Mouse (Mus musculus): ENCODE data around the gene Phc2. TPM values are rescaled to one million over a fixed set of nuclear protein-coding genes. Genes with fewer than 3 reads are reported as not detected.

The Phc2 gene
- total and polyA plus RNA-seq, 2 experiments from 2014 or later, result 52.4 to 93.2 TPM

DNA sequence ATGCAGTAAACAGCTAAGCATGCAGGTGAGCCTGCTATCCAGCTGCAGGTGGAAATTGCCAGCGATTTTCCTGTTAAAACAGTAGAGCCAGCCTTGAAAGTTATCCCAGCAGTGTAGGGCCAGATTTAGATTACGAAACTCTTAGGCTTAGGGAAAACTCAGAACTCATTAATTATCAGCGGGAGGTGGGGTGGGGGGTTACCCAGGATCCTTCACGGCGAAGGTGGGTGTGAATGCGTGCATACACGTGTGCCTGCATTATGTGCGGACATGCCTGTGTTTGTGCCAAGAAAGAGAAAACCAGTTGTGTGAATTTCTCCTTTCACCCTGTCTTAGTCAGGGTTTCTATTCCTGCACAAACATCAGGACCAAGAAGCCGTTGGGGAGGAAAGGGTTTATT, 62.2 kb downstream of the Phc2 start:
- Histone ChIP-seq H3K9ac (no peak overlapping the region), H3K4me3 (ENCODE audit: low read depth, low read length) (no peak overlapping the region), H3K4me2 (ENCODE audit: low read depth) (no peak overlapping the region), H3K27me3 (ENCODE audit: insufficient read depth, low read length) (no peaks in the 10 kb centered on the region), H3K4me1 (ENCODE audit: insufficient read depth) (peaks cover 26% of the 10 kb centered on the region), H3K9me3 (ENCODE audit: low read length) (no peaks in the 10 kb centered on the region), H3K36me3 (ENCODE audit: insufficient read depth) (0 out of 2 replicates have a peak, but pooled peaks cover 7% of the 10 kb centered on the region), H3K27ac (ENCODE audit: low read depth, low read length) (peak overlapping the region; percentile 90)
- WGBS, result 19% methylated on average over 9 of the region's 9 CpGs
- DNase-seq (no peak), ATAC-seq (no peak)
- no peak for TF ChIP-seq CTCF (IDR thresholded peaks at IDR 0.05; ENCODE audit: low read depth)

GRCm38 (mm10) chr4:128720110-128720509, 65.6 kb downstream of the Phc2 start:
- Histone ChIP-seq H3K9me3 (ENCODE audit: low read length) (no peaks in the 10 kb centered on the region), H3K4me2 (ENCODE audit: low read depth) (no peak overlapping the region), H3K9ac (no peak overlapping the region), H3K4me1 (ENCODE audit: insufficient read depth) (peaks cover 22% of the 10 kb centered on the region), H3K27me3 (ENCODE audit: insufficient read depth, low read length) (no peaks in the 10 kb centered on the region), H3K36me3 (ENCODE audit: insufficient read depth) (0 out of 2 replicates have a peak, but pooled peaks cover 10% of the 10 kb centered on the region), H3K27ac (ENCODE audit: low read depth, low read length) (peak overlapping the region; percentile 62), H3K4me3 (ENCODE audit: low read depth, low read length) (no peak overlapping the region)
- TF ChIP-seq CTCF (IDR thresholded peaks at IDR 0.05; ENCODE audit: low read depth), result peak; percentile 25; the same call in 1 of the 2 replicates
- ATAC-seq (peak; percentile 34), DNase-seq (peak; percentile 75)
- 9% methylated on average over 5 of the region's 5 CpGs for WGBS

GRCm38 (mm10) chr4:128721061-128721648, 66.7 kb downstream of the Phc2 start:
- TF ChIP-seq CTCF (IDR thresholded peaks at IDR 0.05; ENCODE audit: low read depth), result no peak
- Histone ChIP-seq H3K27me3 (ENCODE audit: insufficient read depth, low read length) (no peaks in the 10 kb centered on the region), H3K9me3 (ENCODE audit: low read length) (no peaks in the 10 kb centered on the region), H3K4me3 (ENCODE audit: low read depth, low read length) (no peak overlapping the region), H3K27ac (ENCODE audit: low read depth, low read length) (no peak overlapping the region), H3K9ac (no peak overlapping the region), H3K36me3 (ENCODE audit: insufficient read depth) (0 out of 2 replicates have a peak, but pooled peaks cover 10% of the 10 kb centered on the region), H3K4me1 (ENCODE audit: insufficient read depth) (peaks cover 11% of the 10 kb centered on the region), H3K4me2 (ENCODE audit: low read depth) (no peak overlapping the region)
- DNase-seq, result no peak
- ATAC-seq, result no peak
- WGBS, result 54% methylated on average over 9 of the region's 9 CpGs

DNA sequence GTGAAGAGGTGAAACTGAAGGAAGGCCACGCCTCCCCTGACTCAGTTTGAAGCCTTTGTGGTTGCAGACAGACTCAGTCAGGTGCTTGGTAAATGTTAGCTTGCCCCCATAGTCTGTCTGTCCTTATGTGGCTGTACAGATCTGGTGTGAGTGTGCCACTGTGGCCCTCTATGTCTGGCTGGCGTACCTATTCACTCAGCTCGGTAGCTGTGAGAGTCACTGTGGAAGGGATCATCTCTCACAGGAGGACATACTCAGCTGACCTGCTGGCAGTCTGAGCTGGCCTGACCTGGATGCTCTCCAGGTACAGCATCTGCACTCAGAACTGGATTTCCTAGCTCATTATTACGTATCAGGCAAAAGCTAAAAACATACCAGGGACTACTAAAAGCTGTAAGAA, 67.3 kb downstream of the Phc2 start:
- Histone ChIP-seq H3K4me3 (ENCODE audit: low read depth, low read length) (no peak overlapping the region), H3K9ac (no peak overlapping the region)

GRCm38 (mm10) chr4:128722932-128723331, 68.4 kb downstream of the Phc2 start:
- 0 out of 2 replicates have a peak, but pooled peaks cover 6% of the 10 kb centered on the region for H3K36me3 ChIP-seq (ENCODE audit: insufficient read depth)
- no peak for TF ChIP-seq CTCF (IDR thresholded peaks at IDR 0.05; ENCODE audit: low read depth)
- ATAC-seq, result no peak

More for the DNA sequence above, 67.3 kb downstream of the Phc2 start:
- Histone ChIP-seq H3K4me1 (ENCODE audit: insufficient read depth) (peaks cover 9% of the 10 kb centered on the region), H3K27ac (ENCODE audit: low read depth, low read length) (no peak overlapping the region), H3K4me2 (ENCODE audit: low read depth) (no peak overlapping the region), H3K9me3 (ENCODE audit: low read length) (no peaks in the 10 kb centered on the region), H3K36me3 (ENCODE audit: insufficient read depth) (0 out of 2 replicates have a peak, but pooled peaks cover 10% of the 10 kb centered on the region), H3K27me3 (ENCODE audit: insufficient read depth, low read length) (no peaks in the 10 kb centered on the region)
- no peak for TF ChIP-seq CTCF (IDR thresholded peaks at IDR 0.05; ENCODE audit: low read depth)
- 72% methylated on average over 4 of the region's 4 CpGs for WGBS
- ATAC-seq, result no peak
- no peak for DNase-seq

GRCm38 (mm10) chr4:128723431-128723830, 68.9 kb downstream of the Phc2 start:
- Histone ChIP-seq H3K4me1 (ENCODE audit: insufficient read depth) (peaks cover 12% of the 10 kb centered on the region), H3K9me3 (ENCODE audit: low read length) (no peaks in the 10 kb centered on the region), H3K27me3 (ENCODE audit: insufficient read depth, low read length) (no peaks in the 10 kb centered on the region), H3K4me2 (ENCODE audit: low read depth) (no peak overlapping the region), H3K36me3 (ENCODE audit: insufficient read depth) (0 out of 2 replicates have a peak, but pooled peaks cover 3% of the 10 kb centered on the region), H3K4me3 (ENCODE audit: low read depth, low read length) (no peak overlapping the region), H3K9ac (no peak overlapping the region), H3K27ac (ENCODE audit: low read depth, low read length) (no peak overlapping the region)
- WGBS, result 81% methylated on average over 13 of the region's 13 CpGs
- DNase-seq (no peak), ATAC-seq (no peak)
- no peak for TF ChIP-seq CTCF (IDR thresholded peaks at IDR 0.05; ENCODE audit: low read depth)

More at GRCm38 (mm10) chr4:128722932-128723331, 68.4 kb downstream of the Phc2 start:
- no peak for DNase-seq
- Histone ChIP-seq H3K4me3 (ENCODE audit: low read depth, low read length) (no peak overlapping the region), H3K9me3 (ENCODE audit: low read length) (no peaks in the 10 kb centered on the region), H3K4me2 (ENCODE audit: low read depth) (no peak overlapping the region), H3K4me1 (ENCODE audit: insufficient read depth) (peaks cover 12% of the 10 kb centered on the region), H3K9ac (no peak overlapping the region), H3K27ac (ENCODE audit: low read depth, low read length) (no peak overlapping the region), H3K27me3 (ENCODE audit: insufficient read depth, low read length) (no peaks in the 10 kb centered on the region)
- WGBS, result 83% methylated on average over 8 of the region's 8 CpGs

- DNase-seq, result no peak
- no peak for TF ChIP-seq CTCF (IDR thresholded peaks at IDR 0.05; ENCODE audit: low read depth)
Measured at GRCm38 (mm10) chr4:128724059-128724458, 69.6 kb downstream of the Phc2 start.

More at GRCm38 (mm10) chr4:128724059-128724458, 69.6 kb downstream of the Phc2 start:
- Histone ChIP-seq H3K27me3 (ENCODE audit: insufficient read depth, low read length) (no peaks in the 10 kb centered on the region), H3K27ac (ENCODE audit: low read depth, low read length) (no peak overlapping the region), H3K4me3 (ENCODE audit: low read depth, low read length) (no peak overlapping the region), H3K4me2 (ENCODE audit: low read depth) (no peak overlapping the region), H3K36me3 (ENCODE audit: insufficient read depth) (0 out of 2 replicates have a peak, but pooled peaks cover 3% of the 10 kb centered on the region), H3K9me3 (ENCODE audit: low read length) (no peaks in the 10 kb centered on the region), H3K4me1 (ENCODE audit: insufficient read depth) (peaks cover 12% of the 10 kb centered on the region), H3K9ac (no peak overlapping the region)
- ATAC-seq, result no peak
- 56% methylated on average over 7 of the region's 7 CpGs for whole genome bisulfite sequencing

Measured in forebrain, postnatal 0 days (tissue).